Mouse (Mus musculus) cerebellum, adult 11 months (tissue): ENCODE data around the gene Blvra.

Experiments used
- DNase-seq: peaks from one replicate; pipeline ENCODE4 v3.0.0; 2022

Blvra gene

DNA sequence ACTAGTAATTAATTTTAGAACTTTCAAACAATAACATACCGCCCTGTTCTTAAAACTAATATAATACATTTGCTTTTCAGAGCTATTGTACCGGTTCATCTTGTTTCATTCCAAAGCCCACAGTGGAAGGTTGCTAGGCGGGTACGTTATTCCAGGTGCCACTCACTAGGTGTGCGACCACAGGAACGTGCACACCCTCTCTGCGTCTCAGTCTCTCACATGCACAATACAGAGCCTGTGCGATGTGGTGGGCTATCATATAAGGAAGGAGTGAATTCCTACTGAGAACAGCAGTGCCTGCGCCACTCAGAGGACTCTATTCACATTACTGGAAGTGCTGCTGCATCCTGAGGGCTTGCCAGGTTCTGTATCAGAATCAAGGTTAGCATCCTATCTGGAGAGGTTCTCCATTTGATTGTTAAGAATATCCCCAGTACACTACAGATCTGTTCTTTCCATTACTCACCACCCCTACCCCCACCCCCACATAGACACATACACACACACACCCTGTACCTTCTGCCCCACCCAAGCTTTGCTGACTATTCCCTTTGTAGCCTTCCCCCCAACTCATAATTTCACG, 67.5 kb downstream of the Blvra start:
- DNase-seq, result no peak

DNA sequence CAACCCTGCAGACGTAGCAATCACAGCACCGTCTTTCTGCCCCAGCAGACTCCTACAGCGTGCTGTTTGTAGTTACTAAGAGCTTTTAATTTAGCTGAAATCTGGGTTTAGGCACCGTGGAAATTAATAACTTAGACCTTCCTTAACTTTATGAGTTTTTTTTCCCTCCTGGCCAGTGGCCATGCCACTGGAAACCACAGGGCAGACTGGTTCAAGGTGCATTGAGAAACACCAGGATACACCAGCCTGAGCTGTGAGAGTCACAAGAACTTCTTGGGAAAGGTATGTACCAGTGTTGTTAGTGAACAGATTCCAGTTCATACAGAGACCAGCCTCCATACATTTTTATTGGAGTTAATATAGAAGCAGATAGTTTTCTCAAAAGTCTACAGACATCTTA, 68.0 kb downstream of the Blvra start:
- no peak for DNase-seq

- DNase-seq, result no peak
Measured at GRCm38 (mm10) chr2:127139094-127139493, 68.6 kb downstream of the Blvra start.

- DNase-seq, result no peak
Measured at GRCm38 (mm10) chr2:127139605-127140004, 69.1 kb downstream of the Blvra start.

- DNase-seq, result no peak
Measured at GRCm38 (mm10) chr2:127140011-127140410, 69.5 kb downstream of the Blvra start.

DNA sequence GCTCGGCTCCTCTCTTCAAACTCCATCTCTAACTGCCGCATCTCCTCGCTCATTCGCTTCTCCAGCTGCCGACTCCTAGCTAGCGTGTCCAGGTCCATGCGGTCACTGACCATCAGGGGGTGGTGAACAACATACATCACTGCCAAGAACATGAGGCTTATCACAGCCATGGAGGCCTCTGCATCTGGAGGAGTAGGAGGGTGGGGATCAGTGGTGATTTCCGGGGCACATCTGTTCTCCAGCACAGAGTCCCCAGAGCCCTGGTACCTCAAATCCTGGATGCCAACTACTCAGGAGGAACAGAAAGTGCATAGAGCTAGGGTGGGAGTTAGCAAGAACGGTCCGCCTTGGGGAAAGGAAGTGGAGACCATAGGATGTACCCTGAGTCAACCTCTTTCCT, 71.6 kb downstream of the Blvra start:
- no peak for DNase-seq

DNA sequence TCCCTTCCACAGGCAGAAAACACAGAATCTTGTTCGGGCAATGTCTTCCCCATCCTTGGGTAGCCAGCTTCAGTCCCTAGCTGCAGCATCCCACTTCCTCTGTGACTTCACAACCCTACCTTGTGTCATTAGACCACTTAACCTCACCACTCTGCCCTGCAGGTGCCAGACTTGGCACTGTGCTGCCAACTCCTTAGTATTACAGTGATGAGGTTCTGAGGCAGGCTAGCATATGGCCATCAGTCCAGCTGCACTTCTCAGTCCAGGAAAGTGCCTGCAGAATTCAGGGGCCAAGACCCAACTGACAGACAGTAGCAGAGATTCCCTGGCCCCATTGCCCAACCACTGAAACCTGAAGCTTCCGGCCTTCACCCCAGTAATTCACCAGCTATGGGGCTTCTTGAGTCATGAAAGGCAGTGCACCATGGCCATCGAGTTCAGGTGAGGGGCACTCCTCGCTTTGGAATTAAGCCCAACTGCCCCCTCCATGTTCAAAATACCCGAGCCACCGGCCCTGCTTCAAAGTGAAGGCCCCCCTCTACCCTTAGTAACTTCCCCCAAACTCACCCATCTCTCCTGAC, 72.2 kb downstream of the Blvra start:
- no peak for DNase-seq

- peak; percentile 16 for DNase-seq
Measured at GRCm38 (mm10) chr2:127143158-127144063, 72.9 kb downstream of the Blvra start, which contains the start of gene Itpripl1. Gene Itpripl1 (minus strand): TSS chr2:127143442.

- no peak for DNase-seq
Measured at GRCm38 (mm10) chr2:127145699-127146098, 75.2 kb downstream of the Blvra start.
